Mouse (Mus musculus): Measurements from ENCODE around the gene Ly6g6c.
A peak's percentile ranks its signal among the peaks of the same experiment; 100 is the strongest.

Ly6g6c gene

DNA sequence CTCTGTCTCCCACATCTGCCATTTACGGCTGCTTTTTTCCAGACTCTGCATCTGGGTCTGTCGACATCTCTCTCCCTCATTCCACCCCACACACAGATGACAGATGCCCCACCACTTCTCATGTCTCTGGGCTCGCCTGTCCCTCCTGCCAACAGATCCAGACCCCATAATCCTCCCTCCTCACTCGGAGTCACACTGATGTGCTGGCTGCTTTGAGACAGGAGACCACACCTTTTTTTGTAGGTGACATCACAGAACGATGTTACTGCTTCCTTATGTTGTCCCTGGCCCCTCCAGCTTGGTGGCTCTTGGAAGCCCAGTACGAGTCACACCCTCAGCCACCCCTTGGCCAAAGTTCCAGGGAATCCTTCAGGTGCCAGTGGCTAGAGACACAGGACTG, 15.1 kb downstream of the Ly6g6c start:
- 0 out of 2 replicates have a peak overlapping the region, but pooled peaks have one; percentile 27 for H3K4me3 ChIP-seq (replicated peaks; ENCODE audit: low read length)
- peaks cover 2% of the 10 kb centered on the region; the same call in 1 of the 2 replicates for H3K27me3 ChIP-seq (ENCODE audit: insufficient read depth, low read length)
- 0 out of 2 replicates have a peak, but pooled peaks cover 3% of the 10 kb centered on the region for H3K36me3 ChIP-seq (ENCODE audit: insufficient read depth, low read length)
- H3K4me1 ChIP-seq (replicated peaks; ENCODE audit: low read depth, low read length): peaks cover 56% of the 10 kb centered on the region
- TF ChIP-seq POU5F1 (IDR thresholded peaks at IDR 0.05; ENCODE audit: borderline replicate concordance, low read length) (no peak), NANOG (IDR thresholded peaks at IDR 0.05; ENCODE audit: borderline replicate concordance, low read length) (no peak), CTCF (conservative IDR thresholded peaks at IDR 0.05; ENCODE audit: low read length) (no peak)
- H3K9me3 ChIP-seq (ENCODE audit: low read length): no peaks in the 10 kb centered on the region

DNA sequence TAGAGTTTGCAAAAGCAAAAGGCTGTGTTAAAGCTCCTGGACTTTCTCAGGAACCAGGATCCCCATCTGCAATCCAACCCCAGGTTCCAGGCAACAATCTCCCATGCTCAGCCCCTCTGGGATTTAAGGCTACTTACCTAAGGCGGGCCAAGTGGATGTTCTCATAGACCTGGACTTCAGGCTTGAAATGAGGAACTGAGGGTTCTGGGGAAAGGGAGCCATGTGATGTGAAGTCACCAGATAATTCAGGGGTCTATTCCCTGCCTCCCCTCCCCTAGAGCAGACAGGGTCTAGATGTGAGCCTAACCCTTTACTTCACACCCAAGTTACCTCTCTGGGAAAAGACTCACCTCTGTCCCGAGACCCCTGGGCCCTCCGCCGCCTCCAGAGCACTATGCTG, 15.5 kb downstream of the Ly6g6c start:
- Histone ChIP-seq H3K9me3 (ENCODE audit: low read length) (no peaks in the 10 kb centered on the region), H3K4me1 (replicated peaks; ENCODE audit: low read depth, low read length) (peaks cover 52% of the 10 kb centered on the region), H3K27me3 (ENCODE audit: insufficient read depth, low read length) (peaks cover 2% of the 10 kb centered on the region; the same call in 1 of the 2 replicates), H3K4me3 (replicated peaks; ENCODE audit: low read length) (peak overlapping the region; percentile 27), H3K36me3 (ENCODE audit: insufficient read depth, low read length) (0 out of 2 replicates have a peak, but pooled peaks cover 3% of the 10 kb centered on the region)
- TF ChIP-seq POU5F1 (IDR thresholded peaks at IDR 0.05; ENCODE audit: borderline replicate concordance, low read length) (no peak), CTCF (conservative IDR thresholded peaks at IDR 0.05; ENCODE audit: low read length) (no peak), NANOG (IDR thresholded peaks at IDR 0.05; ENCODE audit: borderline replicate concordance, low read length) (no peak)

DNA sequence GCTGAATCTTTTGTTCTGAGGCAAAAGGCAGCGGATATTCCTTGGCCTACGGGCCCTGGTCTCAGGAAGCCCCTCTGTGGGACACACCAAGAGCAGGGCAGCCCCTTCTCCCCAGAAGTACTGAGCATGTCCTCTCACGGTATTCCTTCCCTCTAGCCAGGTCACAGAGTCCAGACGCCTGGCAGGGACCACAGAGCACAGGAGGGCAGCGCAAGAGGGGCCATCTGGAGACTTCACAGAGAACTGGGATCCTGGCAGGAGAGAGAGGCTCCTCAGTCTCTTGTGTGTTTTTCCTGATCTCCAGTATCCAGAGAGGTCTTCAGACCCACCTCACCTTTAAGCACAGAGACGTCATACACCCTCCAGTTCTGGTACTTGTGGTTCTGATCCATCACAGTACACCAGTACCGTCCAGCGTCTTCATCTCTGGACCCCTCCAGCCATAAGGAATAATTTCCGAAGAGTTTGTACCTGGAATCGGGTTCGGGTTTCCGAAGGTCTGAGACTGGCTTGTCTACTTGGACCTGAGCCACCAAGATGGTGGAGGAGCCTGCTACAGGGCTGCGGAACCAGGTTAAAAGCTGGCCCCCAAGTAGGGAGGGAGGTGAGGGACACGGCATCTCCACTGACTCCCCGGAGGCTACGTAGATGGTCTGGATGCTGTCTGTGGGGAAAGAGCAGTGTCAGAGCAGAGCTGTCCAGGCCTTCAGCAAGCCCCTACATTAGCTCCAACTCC, 17.8 kb downstream of the Ly6g6c start:
- no peaks in the 10 kb centered on the region for H3K9me3 ChIP-seq (ENCODE audit: low read length)
- TF ChIP-seq CTCF (conservative IDR thresholded peaks at IDR 0.05; ENCODE audit: low read length): no peak
- no peak for TF ChIP-seq POU5F1 (IDR thresholded peaks at IDR 0.05; ENCODE audit: borderline replicate concordance, low read length)
- no peak for TF ChIP-seq NANOG (IDR thresholded peaks at IDR 0.05; ENCODE audit: borderline replicate concordance, low read length)
- H3K4me3 ChIP-seq (replicated peaks; ENCODE audit: low read length): no peak overlapping the region
- peaks cover 35% of the 10 kb centered on the region for H3K4me1 ChIP-seq (replicated peaks; ENCODE audit: low read depth, low read length)
- peaks cover 2% of the 10 kb centered on the region; the same call in 1 of the 2 replicates for H3K27me3 ChIP-seq (ENCODE audit: insufficient read depth, low read length)
- 0 out of 2 replicates have a peak, but pooled peaks cover 3% of the 10 kb centered on the region for H3K36me3 ChIP-seq (ENCODE audit: insufficient read depth, low read length)

DNA sequence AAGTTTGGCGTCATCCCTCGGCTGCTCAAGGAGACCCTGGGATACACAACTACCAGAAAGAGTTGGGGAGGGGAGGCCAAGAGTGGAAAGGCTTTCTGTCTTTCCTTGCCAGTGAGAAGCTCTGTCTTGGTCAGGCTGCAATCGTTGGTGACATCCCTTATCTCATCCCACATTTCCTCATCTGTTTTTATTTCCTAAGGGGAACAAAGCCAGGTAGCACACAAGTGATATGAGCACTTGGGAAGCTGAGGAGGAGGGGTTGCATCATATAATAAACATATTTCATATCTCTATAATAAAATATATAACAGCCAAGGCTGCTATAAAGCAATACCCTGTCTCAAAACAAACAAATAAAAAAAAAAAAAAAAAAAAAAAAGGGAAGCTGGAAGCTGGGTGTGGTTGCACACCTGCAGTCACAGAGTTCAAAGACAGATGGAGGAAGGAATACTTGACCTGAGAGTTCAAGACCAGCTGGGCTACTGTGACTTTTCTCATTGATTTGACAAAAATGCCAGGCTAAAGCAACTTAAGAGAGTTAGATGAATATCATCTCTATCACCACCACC, 18.8 kb downstream of the Ly6g6c start:
- Histone ChIP-seq H3K4me1 (replicated peaks; ENCODE audit: low read depth, low read length) (peaks cover 26% of the 10 kb centered on the region), H3K36me3 (ENCODE audit: insufficient read depth, low read length) (no peaks in the 10 kb centered on the region), H3K4me3 (replicated peaks; ENCODE audit: low read length) (no peak overlapping the region), H3K27me3 (ENCODE audit: insufficient read depth, low read length) (peaks cover 2% of the 10 kb centered on the region; the same call in 1 of the 2 replicates), H3K9me3 (ENCODE audit: low read length) (no peaks in the 10 kb centered on the region)
- TF ChIP-seq POU5F1 (IDR thresholded peaks at IDR 0.05; ENCODE audit: borderline replicate concordance, low read length) (no peak), CTCF (conservative IDR thresholded peaks at IDR 0.05; ENCODE audit: low read length) (no peak), NANOG (IDR thresholded peaks at IDR 0.05; ENCODE audit: borderline replicate concordance, low read length) (no peak)

DNA sequence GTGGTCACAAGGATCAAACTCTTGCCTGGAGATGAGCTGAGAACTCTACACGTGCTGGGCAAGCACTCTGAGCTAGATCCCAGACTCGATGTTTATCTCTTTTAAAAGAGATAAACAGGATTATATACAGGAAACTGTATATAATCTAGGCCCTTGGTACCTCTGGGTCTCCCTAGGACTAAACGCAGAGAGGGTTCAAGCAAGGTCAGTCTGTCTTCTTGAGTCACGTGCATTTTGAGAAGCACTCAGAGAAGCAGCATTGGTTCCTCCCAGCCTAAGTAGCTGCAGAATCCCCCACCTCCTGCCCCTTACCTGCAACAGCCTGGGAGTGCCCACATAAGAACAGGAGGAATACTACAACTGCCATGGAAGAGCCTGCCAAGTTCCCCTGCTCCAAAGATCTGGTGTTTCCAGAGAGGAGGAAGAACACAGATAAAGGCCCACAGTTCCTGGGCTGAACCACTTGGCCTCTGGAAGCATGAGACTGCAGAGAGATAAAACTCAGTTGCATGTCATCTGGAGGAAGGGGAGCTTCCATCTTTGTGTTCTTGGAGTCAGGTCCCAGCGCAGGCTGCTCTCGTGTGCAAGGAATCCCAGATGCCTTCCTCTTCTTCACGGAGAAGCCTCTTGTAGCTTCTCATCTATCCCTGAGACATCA, 20.1 kb downstream of the Ly6g6c start, which contains the start of gene Ly6g6f:
TSS of gene Ly6g6f (minus strand) at position 403 of the 658 bp plus-strand sequence.
- H3K4me3 ChIP-seq (replicated peaks; ENCODE audit: low read length): no peak within 1 kb of the TSS
- peaks cover 22% of the 10 kb centered on the region for H3K4me1 ChIP-seq (replicated peaks; ENCODE audit: low read depth, low read length)
- H3K9me3 ChIP-seq (ENCODE audit: low read length): no peaks in the 10 kb centered on the region
- peaks cover 2% of the 10 kb centered on the region; the same call in 1 of the 2 replicates for H3K27me3 ChIP-seq (ENCODE audit: insufficient read depth, low read length)
- peaks cover 2% of the 10 kb centered on the region for H3K36me3 ChIP-seq (ENCODE audit: insufficient read depth, low read length)
- TF ChIP-seq POU5F1 (IDR thresholded peaks at IDR 0.05; ENCODE audit: borderline replicate concordance, low read length): no peak
- TF ChIP-seq CTCF (conservative IDR thresholded peaks at IDR 0.05; ENCODE audit: low read length): no peak
- no peak for TF ChIP-seq NANOG (IDR thresholded peaks at IDR 0.05; ENCODE audit: borderline replicate concordance, low read length)

DNA sequence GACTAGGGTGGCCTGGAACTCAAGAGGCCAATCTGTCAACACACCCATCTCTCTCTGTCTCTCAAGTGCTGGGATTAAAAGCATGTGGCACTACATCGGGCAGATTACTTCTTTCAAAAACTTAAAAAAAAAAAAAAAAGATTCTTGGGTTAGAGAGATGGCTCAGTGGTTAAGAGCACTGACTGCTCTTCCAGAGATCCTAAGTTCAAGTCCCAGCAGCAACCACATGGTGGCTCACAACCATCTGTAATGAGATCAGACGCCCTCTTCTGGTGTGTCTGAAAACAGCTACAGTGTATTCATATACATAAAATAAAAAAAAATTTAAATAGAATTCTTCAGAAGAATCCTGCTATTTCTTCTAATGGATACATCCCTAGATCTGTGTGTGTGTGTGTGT, 23.0 kb downstream of the Ly6g6c start:
- TF ChIP-seq NANOG (IDR thresholded peaks at IDR 0.05; ENCODE audit: borderline replicate concordance, low read length): no peak
- peak; percentile 35 for TF ChIP-seq CTCF (conservative IDR thresholded peaks at IDR 0.05; ENCODE audit: low read length)
- H3K36me3 ChIP-seq (ENCODE audit: insufficient read depth, low read length): peaks cover 28% of the 10 kb centered on the region
- H3K4me1 ChIP-seq (replicated peaks; ENCODE audit: low read depth, low read length): peaks cover 32% of the 10 kb centered on the region
- H3K9me3 ChIP-seq (ENCODE audit: low read length): no peaks in the 10 kb centered on the region
- 0 out of 2 replicates have a peak, but pooled peaks cover 2% of the 10 kb centered on the region for H3K27me3 ChIP-seq (ENCODE audit: insufficient read depth, low read length)
- no peak overlapping the region for H3K4me3 ChIP-seq (replicated peaks; ENCODE audit: low read length)

DNA sequence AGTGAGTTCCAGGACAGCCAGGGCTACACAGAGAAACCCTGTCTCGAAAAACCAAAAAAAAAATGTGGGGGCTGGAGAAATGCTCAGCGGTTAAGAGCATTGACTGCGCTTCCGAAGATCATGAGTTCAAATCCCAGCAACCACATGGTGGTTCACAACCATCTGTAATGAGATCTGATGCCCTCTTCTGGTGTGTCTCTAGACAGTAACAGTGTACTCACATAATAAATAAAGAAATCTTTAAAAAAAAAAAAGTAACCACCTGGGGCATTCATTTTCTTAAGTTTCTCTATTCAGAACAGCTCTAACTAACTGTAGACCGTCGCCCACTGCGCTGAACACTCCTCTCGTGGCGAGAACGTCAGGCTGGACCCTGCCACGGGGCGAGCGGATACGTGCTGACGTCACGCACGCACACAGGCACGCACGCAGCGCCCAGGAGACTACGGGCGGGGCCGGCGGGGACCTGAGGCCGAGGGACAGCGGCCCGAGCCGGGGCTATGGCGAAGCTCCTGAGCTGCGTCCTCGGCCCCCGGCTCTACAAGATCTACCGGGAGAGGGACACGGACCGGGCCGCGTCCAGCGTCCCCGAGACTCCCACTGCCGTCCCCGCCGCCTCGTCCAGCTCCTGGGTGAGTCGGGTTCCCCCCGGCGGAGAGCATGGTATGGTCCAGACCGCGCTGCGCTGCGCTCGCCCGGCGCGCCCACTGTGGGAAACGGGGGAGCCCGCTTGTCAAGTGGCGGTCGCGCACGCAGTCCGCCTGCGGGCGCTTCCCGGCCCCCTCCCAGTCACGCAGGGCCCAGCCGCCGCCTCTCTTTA, 23.8 kb downstream of the Ly6g6c start, which contains the start of gene Abhd16a:
TSS of gene Abhd16a (plus strand) at position 439 of the 820 bp plus-strand sequence.
- Histone ChIP-seq H3K36me3 (ENCODE audit: insufficient read depth, low read length) (peaks cover 36% of the 10 kb centered on the region), H3K4me3 (replicated peaks; ENCODE audit: low read length) (peak within 1 kb of the TSS; percentile 88), H3K9me3 (ENCODE audit: low read length) (no peaks in the 10 kb centered on the region), H3K4me1 (replicated peaks; ENCODE audit: low read depth, low read length) (peaks cover 36% of the 10 kb centered on the region), H3K27me3 (ENCODE audit: insufficient read depth, low read length) (0 out of 2 replicates have a peak, but pooled peaks cover 2% of the 10 kb centered on the region)
- TF ChIP-seq CTCF (conservative IDR thresholded peaks at IDR 0.05; ENCODE audit: low read length) (no peak), NANOG (IDR thresholded peaks at IDR 0.05; ENCODE audit: borderline replicate concordance, low read length) (no peak), POU5F1 (IDR thresholded peaks at IDR 0.05; ENCODE audit: borderline replicate concordance, low read length) (no peak)

Data from E14TG2a.4 (cell line).